Mouse (Mus musculus) lung, embryonic 15.5 days (tissue): ENCODE data around the gene Olfr1263. TPM values are rescaled to one million over a fixed set of nuclear protein-coding genes. Genes with fewer than 3 reads are reported as not detected.

Experiments used
- ATAC-seq: fragments of 200-750 bp; cut with Nextera tagmentation; 2 replicates; pipeline ENCODE4 v1.8.0; 2017; ENCODE audit warnings: moderate number of reproducible peaks, borderline replicate concordance; ENCODE audit not compliant: low FRiP score, low TSS enrichment; ENCODE audit errors: extremely low read depth
- H3K27ac ChIP-seq: fragments of 300-500 bp; sonication (generic); 2 replicates; pipeline ENCODE4 v1.5.1; 2015; ENCODE audit warnings: moderate library complexity, mild to moderate bottlenecking, inconsistent platforms
- H3K27me3 ChIP-seq: fragments of 300-500 bp; sonication (generic); 2 replicates; pipeline ENCODE4 v1.6.1; 2015; ENCODE audit warnings: inconsistent platforms
- H3K36me3 ChIP-seq: fragments of 300-500 bp; sonication (generic); 2 replicates; pipeline ENCODE4 v1.6.1; 2015; ENCODE audit warnings: inconsistent platforms
- H3K4me1 ChIP-seq: fragments of 300-500 bp; sonication (generic); 2 replicates; pipeline ENCODE4 v1.6.1; 2015; ENCODE audit warnings: inconsistent platforms
- H3K4me2 ChIP-seq: fragments of 300-500 bp; sonication (generic); 2 replicates; pipeline ENCODE4 v1.6.1; 2015; ENCODE audit warnings: inconsistent platforms, mild to moderate bottlenecking, moderate library complexity
- H3K4me3 ChIP-seq: fragments of 300-500 bp; sonication (generic); 2 replicates; pipeline ENCODE4 v1.5.1; 2015; ENCODE audit warnings: mild to moderate bottlenecking, inconsistent platforms
- H3K9ac ChIP-seq: fragments of 300-500 bp; sonication (generic); 2 replicates; pipeline ENCODE4 v1.6.1; 2015; ENCODE audit warnings: inconsistent platforms
- H3K9me3 ChIP-seq: fragments of 300-500 bp; sonication (generic); 2 replicates; pipeline ENCODE4 v1.6.1; 2016; ENCODE audit warnings: inconsistent platforms
- WGBS: fragments of 180-500 bp; shearing (Covaris S2); methylation state at CpG from one replicate; pipeline ENCODE4 v1.1.7; 2015; 5-methylcytosine and 5-hydroxymethylcytosine counted together
- polyA plus RNA-seq: library from polyadenylated mRNA; unstranded; fragments of >200 nt; fragmentation: Nextera tagmentation; extraction: Ambion mirVana; gene quantifications from 2 replicates; pipeline ENCODE4 v1.2.1, GENCODE M21; 2015

Olfr1263 gene
- polyA plus RNA-seq, result not detected in 2 replicates

DNA sequence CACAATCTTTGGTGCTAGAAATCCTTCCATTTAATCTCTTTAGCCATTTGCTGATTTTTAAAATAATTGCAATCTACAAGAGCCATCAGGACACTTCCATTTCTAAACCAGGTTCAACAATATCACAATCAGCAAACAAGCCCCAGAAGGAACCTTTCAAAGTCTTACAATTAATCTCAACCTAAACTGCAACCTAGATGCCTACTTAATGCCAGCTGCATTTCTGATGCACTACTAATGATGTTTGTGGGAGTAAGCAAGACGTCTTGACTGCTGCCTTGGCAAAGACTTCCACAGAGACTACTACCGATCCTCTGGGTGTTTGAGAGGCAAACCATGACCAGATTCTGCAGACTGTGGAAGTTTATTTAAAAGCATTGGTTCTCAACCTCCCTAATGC, at the start of gene Olfr1263:
Olfr1263 (plus strand) TSS at position 301 of the 400 bp plus-strand sequence.
- ATAC-seq, result no peak
- Histone ChIP-seq H3K27ac (no peak within 1 kb of the TSS), H3K4me1 (no peaks in the 10 kb centered on the region), H3K4me2 (no peak within 1 kb of the TSS), H3K9me3 (no peaks in the 10 kb centered on the region), H3K36me3 (no peaks in the 10 kb centered on the region), H3K9ac (no peak within 1 kb of the TSS), H3K4me3 (no peak within 1 kb of the TSS), H3K27me3 (no peaks in the 10 kb centered on the region)
- 72% methylated on average over 2 of the region's 2 CpGs for WGBS

- Histone ChIP-seq H3K27ac (no peak within 1 kb of the TSS), H3K4me1 (no peaks in the 10 kb centered on the region), H3K36me3 (no peaks in the 10 kb centered on the region), H3K4me3 (no peak within 1 kb of the TSS), H3K4me2 (no peak within 1 kb of the TSS), H3K27me3 (no peaks in the 10 kb centered on the region), H3K9me3 (no peaks in the 10 kb centered on the region), H3K9ac (no peak within 1 kb of the TSS)
- 35% methylated on average over 2 of the region's 2 CpGs for WGBS
- ATAC-seq, result no peak
Observed at GRCm38 (mm10) chr2:89974184-89974583, 37.7 kb upstream of the Olfr1263 start, which contains the start of gene Olfr1260. Gene Olfr1260 (plus strand): TSS chr2:89974340.

- Histone ChIP-seq H3K4me2 (no peak overlapping the region), H3K27ac (no peak overlapping the region), H3K9ac (no peak overlapping the region), H3K27me3 (no peaks in the 10 kb centered on the region), H3K36me3 (no peaks in the 10 kb centered on the region), H3K4me3 (no peak overlapping the region), H3K9me3 (no peaks in the 10 kb centered on the region), H3K4me1 (no peaks in the 10 kb centered on the region)
- no peak for ATAC-seq
- 77% methylated on average over 2 of the region's 2 CpGs for WGBS
Observed at GRCm38 (mm10) chr2:89977709-89978108, 34.2 kb upstream of the Olfr1263 start.

DNA sequence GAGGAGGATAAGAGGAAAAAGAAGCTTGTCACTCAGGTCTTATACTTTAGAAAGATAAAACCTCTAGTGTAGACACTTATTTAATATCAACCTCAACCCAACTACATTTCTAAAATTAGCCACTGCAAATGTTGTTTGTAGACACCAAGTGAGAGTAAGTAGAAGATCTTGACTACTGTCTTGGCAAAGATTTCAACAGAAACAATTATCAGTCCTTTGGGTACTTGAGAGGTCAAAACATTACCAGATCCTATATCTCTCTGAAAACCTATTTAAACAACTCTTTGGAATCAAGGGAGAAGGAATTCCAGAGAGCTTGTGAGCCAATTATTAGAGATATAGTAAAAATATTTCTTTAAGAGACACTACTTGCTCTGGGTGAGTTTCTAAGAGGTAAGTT, 21.0 kb upstream of the Olfr1263 start, which contains the start of gene Olfr1261:
Olfr1261 (plus strand) TSS at position 301 of the 400 bp plus-strand sequence.
- Histone ChIP-seq H3K4me2 (no peak within 1 kb of the TSS), H3K36me3 (no peaks in the 10 kb centered on the region), H3K4me1 (no peaks in the 10 kb centered on the region), H3K4me3 (no peak within 1 kb of the TSS), H3K27me3 (no peaks in the 10 kb centered on the region), H3K9me3 (no peaks in the 10 kb centered on the region), H3K9ac (no peak within 1 kb of the TSS), H3K27ac (no peak within 1 kb of the TSS)
- no peak for ATAC-seq

GRCm38 (mm10) chr2:89999845-90000244, 12.1 kb upstream of the Olfr1263 start, which contains the start of gene Olfr1262:
Gene Olfr1262 (plus strand): TSS chr2:90000145.
- ATAC-seq, result no peak
- Histone ChIP-seq H3K4me1 (no peaks in the 10 kb centered on the region), H3K27me3 (no peaks in the 10 kb centered on the region), H3K9ac (no peak within 1 kb of the TSS), H3K4me2 (no peak within 1 kb of the TSS), H3K27ac (no peak within 1 kb of the TSS), H3K36me3 (no peaks in the 10 kb centered on the region), H3K4me3 (no peak within 1 kb of the TSS), H3K9me3 (no peaks in the 10 kb centered on the region)

DNA sequence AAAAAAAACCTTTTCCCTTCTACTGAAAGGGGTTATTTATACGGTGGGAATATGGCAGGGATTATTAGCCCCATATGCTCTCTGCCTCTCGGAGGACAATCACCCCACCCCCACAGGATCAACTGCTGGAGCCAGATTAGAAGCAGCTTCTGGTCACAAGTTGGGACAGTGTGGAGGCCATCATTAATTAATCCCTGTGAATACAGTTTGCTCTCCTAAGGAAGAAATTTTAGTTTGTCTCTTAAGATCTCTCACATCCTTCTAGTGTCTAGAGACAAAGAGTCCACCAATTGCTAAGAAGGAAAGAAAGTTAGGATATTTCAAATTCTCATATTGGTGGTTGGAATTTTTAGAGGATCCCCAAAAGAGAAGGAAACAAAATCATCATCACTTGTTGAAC, 13.5 kb downstream of the Olfr1263 start, which contains the start of gene Olfr1264:
Olfr1264 (minus strand) TSS at position 101 of the 400 bp plus-strand sequence.
- H3K4me3 ChIP-seq, result no peak within 1 kb of the TSS
- no peak within 1 kb of the TSS for H3K9ac ChIP-seq
- ATAC-seq, result no peak
- no peak within 1 kb of the TSS for H3K27ac ChIP-seq
- no peak within 1 kb of the TSS for H3K4me2 ChIP-seq
- no peaks in the 10 kb centered on the region for H3K27me3 ChIP-seq
- no peaks in the 10 kb centered on the region for H3K36me3 ChIP-seq
- 78% methylated on average over 2 of the region's 2 CpGs for WGBS
- no peaks in the 10 kb centered on the region for H3K4me1 ChIP-seq
- no peaks in the 10 kb centered on the region for H3K9me3 ChIP-seq

DNA sequence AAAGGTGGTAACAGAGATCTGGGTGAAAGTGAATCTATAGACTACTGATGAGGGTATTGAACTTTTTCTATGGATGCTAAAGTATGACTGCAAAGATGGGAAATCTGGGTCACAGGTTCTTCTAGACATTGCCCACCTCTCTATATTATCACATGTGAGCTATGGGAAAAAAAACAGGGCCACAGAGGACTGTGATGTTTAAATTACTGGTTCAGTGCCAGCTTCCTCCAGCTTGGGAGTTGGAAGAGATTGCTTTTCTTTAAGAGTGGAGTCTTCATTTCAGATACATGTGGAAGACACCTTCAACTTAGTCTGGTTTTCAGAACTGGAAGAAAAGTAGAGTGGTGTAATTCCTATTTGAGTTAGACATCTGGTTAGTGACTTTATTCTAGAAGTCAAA, 23.1 kb downstream of the Olfr1263 start, which contains the start of gene Olfr1265:
Olfr1265 (plus strand) TSS at position 301 of the 400 bp plus-strand sequence.
- H3K36me3 ChIP-seq, result no peaks in the 10 kb centered on the region
- H3K4me3 ChIP-seq, result no peak within 1 kb of the TSS
- no peaks in the 10 kb centered on the region for H3K27me3 ChIP-seq
- no peaks in the 10 kb centered on the region for H3K9me3 ChIP-seq
- H3K9ac ChIP-seq, result no peak within 1 kb of the TSS
- ATAC-seq, result no peak
- H3K4me1 ChIP-seq, result no peaks in the 10 kb centered on the region
- H3K4me2 ChIP-seq, result no peak within 1 kb of the TSS
- H3K27ac ChIP-seq, result no peak within 1 kb of the TSS

DNA sequence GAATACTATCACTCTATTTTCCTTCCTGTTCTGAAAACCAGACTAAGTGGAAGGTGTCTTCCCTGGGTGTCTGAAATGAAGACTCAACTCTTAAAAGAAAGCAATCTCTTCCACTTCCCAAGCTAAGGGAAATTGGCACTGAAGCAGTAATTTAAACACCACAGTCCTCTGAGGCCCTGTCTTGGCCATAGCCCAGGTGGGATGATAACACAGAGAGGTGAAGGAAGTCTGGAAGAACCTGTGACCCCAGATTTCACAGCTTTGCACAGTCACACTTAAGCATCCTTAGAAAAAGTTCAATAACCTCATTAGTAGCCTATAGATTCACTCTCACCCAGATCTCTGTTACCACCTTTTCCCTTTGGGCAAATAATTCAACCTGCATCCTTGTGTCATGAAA, 51.6 kb downstream of the Olfr1263 start, which contains the start of gene Olfr140:
Olfr140 (minus strand) TSS at position 101 of the 400 bp plus-strand sequence.
- Histone ChIP-seq H3K4me3 (no peak within 1 kb of the TSS), H3K4me2 (no peak within 1 kb of the TSS), H3K36me3 (no peaks in the 10 kb centered on the region), H3K9me3 (no peaks in the 10 kb centered on the region), H3K27me3 (no peaks in the 10 kb centered on the region), H3K4me1 (no peaks in the 10 kb centered on the region), H3K27ac (no peak within 1 kb of the TSS), H3K9ac (no peak within 1 kb of the TSS)
- ATAC-seq, result no peak

Other genes starting within 250 kb of the Olfr1263 start
- not detected in 2 replicates for gene Olfr1254, start 218.5 kb upstream of the Olfr1263 start, polyA plus RNA-seq
- gene Olfr1255, start 200.1 kb upstream of the Olfr1263 start, polyA plus RNA-seq, result not detected in 2 replicates
- gene Olfr1256, start 170.6 kb upstream of the Olfr1263 start, polyA plus RNA-seq, result not detected in 2 replicates
- not detected in 2 replicates for gene Olfr48, start 163.9 kb upstream of the Olfr1263 start, polyA plus RNA-seq
- not detected in 2 replicates for gene Olfr1257, start 133.7 kb upstream of the Olfr1263 start, polyA plus RNA-seq
- gene Olfr1258, start 84.8 kb upstream of the Olfr1263 start, polyA plus RNA-seq, result not detected in 2 replicates
- not detected in 2 replicates for gene Olfr1259, start 63.5 kb upstream of the Olfr1263 start, polyA plus RNA-seq
- not detected in 2 replicates for gene Olfr1260, start 37.8 kb upstream of the Olfr1263 start, polyA plus RNA-seq
- not detected in 2 replicates for gene Olfr1261, start 20.9 kb upstream of the Olfr1263 start, polyA plus RNA-seq
- gene Olfr1262, start 12.0 kb upstream of the Olfr1263 start, polyA plus RNA-seq, result not detected in 2 replicates
- not detected in 2 replicates for gene Olfr1264, start 13.4 kb downstream of the Olfr1263 start, polyA plus RNA-seq
- gene Olfr1265, start 23.2 kb downstream of the Olfr1263 start, polyA plus RNA-seq, result not detected in 2 replicates
- not detected in 2 replicates for gene Olfr140, start 51.5 kb downstream of the Olfr1263 start, polyA plus RNA-seq
- not detected in 2 replicates for gene Olfr1269, start 109.3 kb downstream of the Olfr1263 start, polyA plus RNA-seq
- gene Olfr32, start 130.2 kb downstream of the Olfr1263 start, polyA plus RNA-seq, result not detected in 2 replicates
- not detected in 2 replicates for gene Olfr1270, start 141.0 kb downstream of the Olfr1263 start, polyA plus RNA-seq
- not detected in 2 replicates for gene Olfr1506, start 212.4 kb downstream of the Olfr1263 start, polyA plus RNA-seq
- gene Olfr142, start 245.5 kb downstream of the Olfr1263 start, polyA plus RNA-seq, result not detected in 2 replicates